Mouse (Mus musculus) ES-CJ7 (cell line): ENCODE measurements around the gene Prkn.

Experiments
- DNase-seq: peaks from one replicate; pipeline ENCODE4 v3.0.0; 2011; ENCODE audit warnings: low read depth, low spot score

Prkn gene

GRCm38 (mm10) chr17:11913620-11914019 lies 1073.4 kb downstream of the Prkn start:
- DNase-seq = no peak

GRCm38 (mm10) chr17:11914451-11914850 lies 1074.3 kb downstream of the Prkn start:
- DNase-seq = no peak

GRCm38 (mm10) chr17:11918123-11918801 lies 1078.1 kb downstream of the Prkn start:
- DNase-seq = peak; percentile 47

GRCm38 (mm10) chr17:11919581-11919980 lies 1079.4 kb downstream of the Prkn start:
- DNase-seq = no peak

GRCm38 (mm10) chr17:11921026-11921425 lies 1080.8 kb downstream of the Prkn start:
- DNase-seq = no peak

GRCm38 (mm10) chr17:11923989-11924388 lies 1083.8 kb downstream of the Prkn start:
- DNase-seq = no peak

- DNase-seq = no peak
Measured at GRCm38 (mm10) chr17:11926865-11927386, 1086.7 kb downstream of the Prkn start.

GRCm38 (mm10) chr17:11931641-11932040 lies 1091.5 kb downstream of the Prkn start:
- no peak for DNase-seq

- no peak for DNase-seq
Measured at GRCm38 (mm10) chr17:11933737-11934136, 1093.6 kb downstream of the Prkn start.

- DNase-seq = no peak
Measured at GRCm38 (mm10) chr17:11947436-11947835, 1107.3 kb downstream of the Prkn start.

GRCm38 (mm10) chr17:11949551-11950197 lies 1109.5 kb downstream of the Prkn start:
- DNase-seq = no peak

GRCm38 (mm10) chr17:11950198-11950594 lies 1110.0 kb downstream of the Prkn start:
- no peak for DNase-seq

- no peak for DNase-seq
Measured at GRCm38 (mm10) chr17:11955317-11955716, 1115.1 kb downstream of the Prkn start.

- DNase-seq = no peak
Measured at GRCm38 (mm10) chr17:11960492-11960891, 1120.3 kb downstream of the Prkn start.

- peak; percentile 72 for DNase-seq
Measured at GRCm38 (mm10) chr17:11962808-11963207, 1122.6 kb downstream of the Prkn start.

GRCm38 (mm10) chr17:11970160-11970559 lies 1130.0 kb downstream of the Prkn start:
- no peak for DNase-seq

- peak; percentile 24 for DNase-seq
Measured at GRCm38 (mm10) chr17:11972550-11972949, 1132.4 kb downstream of the Prkn start.

- DNase-seq = no peak
Measured at GRCm38 (mm10) chr17:11972969-11973787, 1133.0 kb downstream of the Prkn start.

GRCm38 (mm10) chr17:11975062-11975607 lies 1135.0 kb downstream of the Prkn start:
- peak; percentile 51 for DNase-seq

- no peak for DNase-seq
Measured at GRCm38 (mm10) chr17:11978260-11978821, 1138.2 kb downstream of the Prkn start.

GRCm38 (mm10) chr17:11981666-11982065 lies 1141.5 kb downstream of the Prkn start:
- no peak for DNase-seq
